In genomic region chr1:144002036-144002714, GRCm38 (mm10) we compare ENCODE assay signal across 9 mouse cellular contexts. TPM values are rescaled to one million over a fixed set of nuclear protein-coding genes. Genes with fewer than 3 reads are reported as not detected.
DNase-seq lines count a peak whose midpoint lies in the region; ATAC-seq and TF ChIP-seq lines count a peak whose summit lies in the region.
"Had no signal": no experiment of that assay in that cellular context is flagged by ENCODE, and none has a peak within 500 bp of the region (broad histone marks: within the 10 kb centered on the region; RNA-seq: fewer than 3 reads in every experiment).

No protein-coding gene starts in this region.

- H3K4me1 ChIP-seq in kidney, adult 2 months (ENCODE audit: control insufficient read depth, insufficient read depth, low read length) = no peaks in the 10 kb centered on the region
- no peaks in the 10 kb centered on the region; the same call in 1 of the 2 replicates for H3K4me1 ChIP-seq in cortical plate, adult 2 months (ENCODE audit: control insufficient read depth, insufficient read depth, low read length)
- H3K4me1 ChIP-seq in midbrain, postnatal 0 days (ENCODE audit: insufficient read depth, low read length) = peaks cover 4% of the 10 kb centered on the region; the same call in 1 of the 2 replicates

- H3K4me2 ChIP-seq in midbrain, postnatal 0 days (ENCODE audit: low read depth, low read length, poor library complexity, severe bottlenecking) = peak overlapping the region; percentile 82

- peak overlapping the region; percentile 13 for H3K4me3 ChIP-seq in kidney, adult 2 months (ENCODE audit: insufficient read depth, low read depth, low read length)
- peak overlapping the region; percentile 90 for H3K4me3 ChIP-seq in cortical plate, adult 2 months (ENCODE audit: insufficient read depth, low read length)
- H3K4me3 ChIP-seq in midbrain, postnatal 0 days (ENCODE audit: low read depth, low read length) = peak overlapping the region; percentile 70

- H3K27me3 ChIP-seq in kidney, adult 2 months (replicated peaks; ENCODE audit: control insufficient read depth, insufficient read depth, low read length) = no peaks in the 10 kb centered on the region
- no peaks in the 10 kb centered on the region for H3K27me3 ChIP-seq in midbrain, postnatal 0 days (ENCODE audit: insufficient read depth, low read length)

- no peak overlapping the region for H3K9ac ChIP-seq in midbrain, postnatal 0 days (replicated peaks; ENCODE audit: low read length, poor library complexity, severe bottlenecking)

- peaks cover 2% of the 10 kb centered on the region for H3K36me3 ChIP-seq in kidney, adult 2 months (ENCODE audit: control insufficient read depth, insufficient read depth, low read length)
- H3K36me3 ChIP-seq in midbrain, postnatal 0 days (ENCODE audit: insufficient read depth, low read length) = peaks cover 5% of the 10 kb centered on the region; the same call in 1 of the 2 replicates

- no peak for TF ChIP-seq POLR2A in kidney, adult 2 months (IDR thresholded peaks at IDR 0.05; ENCODE audit: low read depth, low read length)
- TF ChIP-seq POLR2A in cortical plate, adult 2 months (IDR thresholded peaks at IDR 0.05; ENCODE audit: extremely low read depth, insufficient read depth, low read length) = no peak

- DNase-seq in kidney, adult 2 months = no peak
- DNase-seq in kidney, adult 8-10 months = no peak
- peak; percentile 44 for DNase-seq in induced T-regulatory cell, adult 2 months (ENCODE audit: low read depth)
- no peak for DNase-seq in midbrain, postnatal 0 days (ENCODE audit: low spot score)
- DNase-seq in spleen, postnatal 4 days (ENCODE audit: low spot score in 2 of 2) = no peak
- DNase-seq: kidney, postnatal 14 days had no signal

- no peak overlapping the region for H3K27ac ChIP-seq in kidney, adult 2 months (ENCODE audit: insufficient read depth, low read depth, low read length)
- H3K27ac ChIP-seq in cortical plate, adult 2 months (ENCODE audit: insufficient read depth, low read length) = no peak overlapping the region
- H3K27ac ChIP-seq in midbrain, postnatal 0 days (ENCODE audit: low read depth, low read length) = no peak overlapping the region

- H3K9me3 ChIP-seq in midbrain, postnatal 0 days (ENCODE audit: low read length) = no peaks in the 10 kb centered on the region

- 82% methylated on average over 6 of the region's 6 CpGs for WGBS in kidney, adult 2 months
- 89% methylated on average over 6 of the region's 6 CpGs for WGBS in midbrain, postnatal 0 days

- TF ChIP-seq CTCF in kidney, adult 2 months (conservative IDR thresholded peaks at IDR 0.05; ENCODE audit: insufficient read depth, insufficient read length, low read depth, low read length) = no peak
- TF ChIP-seq CTCF in cortical plate, adult 2 months (IDR thresholded peaks at IDR 0.05; ENCODE audit: extremely low read depth, insufficient read depth, low read length) = no peak
- TF ChIP-seq CTCF in midbrain, postnatal 0 days (IDR thresholded peaks at IDR 0.05) = no peak

- ATAC-seq in midbrain, postnatal 0 days (ENCODE audit: low FRiP score) = no peak
- no peak for ATAC-seq in erythroid progenitor cell, adult 5-6 weeks (replicated peaks; ENCODE audit: low FRiP score, poor library complexity, severe bottlenecking)
- ATAC-seq in activated CD4-positive, CD25-positive, alpha-beta regulatory T cell, adult 4 months = no peak

RNA-seq across cellular contexts. Expression of gene Rgs2, which starts 1.8 kb away (rescaled TPM):
- polyA plus RNA-seq in kidney, adult 2 months (2012; rRNA removed) = 3.8 and 5.3 TPM in 2 replicates
- polyA plus RNA-seq in cortical plate, adult 2 months (2012; rRNA removed) = 34.5 and 39.3 TPM in 2 replicates
- 26.4 and 34.4 TPM in 2 replicates for total RNA-seq in midbrain, postnatal 0 days (2014; rRNA removed)
- polyA plus RNA-seq in midbrain, postnatal 0 days (2015; fragmentation: Nextera tagmentation; extraction: Ambion mirVana) = 83.3 and 85.2 TPM in 2 replicates
- 56.6 and 80.5 TPM in 2 replicates for total RNA-seq in erythroid progenitor cell, adult 5-6 weeks (2015; ENCODE audit: low replicate concordance)
- 12.6 and 21.3 TPM in 2 replicates for total RNA-seq in erythroid progenitor cell, adult 5-6 weeks (2017; ENCODE audit: low replicate concordance)
- 10 to 100 TPM; 22.0 to 23.6 TPM for polyA plus RNA-seq in activated CD4-positive, CD25-positive, alpha-beta regulatory T cell, adult 4 months (2017; shearing (Covaris generic))

Comparison
In these comparisons a context has a peak if more than half of its experiments do, and no peak if none do; other contexts are left out.
1. H3K4me3 ChIP-seq: peak in every context shown above with its lines; median percentile 90 in cortical plate, adult 2 months; 70 in midbrain, postnatal 0 days; 13 in kidney, adult 2 months.